Mouse (Mus musculus) cerebellum, adult 11-12 months (tissue): ENCODE results near the gene Taf6l.
A peak's percentile ranks its signal among the peaks of the same experiment; 100 is the strongest.

Experiments used
- DNase-seq: peaks from one replicate; pipeline ENCODE4 v3.0.0; 2022

Taf6l gene

GRCm38 (mm10) chr19:8789171-8789570 lies 3.0 kb upstream of the Taf6l start:
- DNase-seq, result no peak

GRCm38 (mm10) chr19:8788521-8788920 lies 2.3 kb upstream of the Taf6l start:
- no peak for DNase-seq

- no peak for DNase-seq
These were observed 11.2 kb downstream of the Taf6l start for GRCm38 (mm10) chr19:8774951-8775421.

- DNase-seq, result peak; percentile 95
These were observed 12.0 kb downstream of the Taf6l start, which contains the start of gene Tmem179b for GRCm38 (mm10) chr19:8774086-8774835. TSS of gene Tmem179b (minus strand) at chr19:8774467.

- DNase-seq, result no peak
These were observed 12.8 kb downstream of the Taf6l start for GRCm38 (mm10) chr19:8773409-8773808.

GRCm38 (mm10) chr19:8772996-8773395 lies 13.2 kb downstream of the Taf6l start:
- no peak for DNase-seq

GRCm38 (mm10) chr19:8770567-8771270 lies 15.5 kb downstream of the Taf6l start, which contains the start of gene Tmem223:
TSS of gene Tmem223 (plus strand) at chr19:8770996.
- DNase-seq, result peak; percentile 77

- no peak for DNase-seq
These were observed 20.7 kb downstream of the Taf6l start for GRCm38 (mm10) chr19:8765562-8765961.

GRCm38 (mm10) chr19:8763276-8763675 lies 22.9 kb downstream of the Taf6l start:
- no peak for DNase-seq

- DNase-seq, result no peak
These were observed 25.5 kb downstream of the Taf6l start for GRCm38 (mm10) chr19:8760757-8761156.

GRCm38 (mm10) chr19:8758899-8759298 lies 27.3 kb downstream of the Taf6l start:
- DNase-seq, result no peak

GRCm38 (mm10) chr19:8757471-8757998 lies 28.7 kb downstream of the Taf6l start:
- DNase-seq, result no peak

GRCm38 (mm10) chr19:8756635-8757387 lies 29.4 kb downstream of the Taf6l start, which contains the start of gene Nxf1:
TSS of gene Nxf1 (plus strand) at chr19:8757073.
- DNase-seq, result peak; percentile 87

GRCm38 (mm10) chr19:8755652-8756051 lies 30.6 kb downstream of the Taf6l start:
- DNase-seq, result no peak

- no peak for DNase-seq
These were observed 38.8 kb downstream of the Taf6l start for GRCm38 (mm10) chr19:8747368-8747767.

- no peak for DNase-seq
These were observed 40.8 kb downstream of the Taf6l start for GRCm38 (mm10) chr19:8745382-8745781.

GRCm38 (mm10) chr19:8742176-8742575 lies 44.0 kb downstream of the Taf6l start:
- peak; percentile 56 for DNase-seq

GRCm38 (mm10) chr19:8741243-8741869 lies 44.9 kb downstream of the Taf6l start, which contains the start of gene Stx5a:
TSS of gene Stx5a (plus strand) at chr19:8741413.
- peak; percentile 97 for DNase-seq

- peak; percentile 68 for DNase-seq
These were observed 45.6 kb downstream of the Taf6l start, which contains the start of gene 1700092M07Rik for GRCm38 (mm10) chr19:8740603-8741002. TSS of gene 1700092M07Rik (plus strand) at chr19:8740718.

- DNase-seq, result no peak
These were observed 46.6 kb downstream of the Taf6l start for GRCm38 (mm10) chr19:8739646-8740045.

- DNase-seq, result no peak
These were observed 47.3 kb downstream of the Taf6l start for GRCm38 (mm10) chr19:8738911-8739310.

GRCm38 (mm10) chr19:8736160-8736467 lies 50.1 kb downstream of the Taf6l start:
- no peak for DNase-seq
